Mouse (Mus musculus) spleen, postnatal 14 days (tissue): Measurements from ENCODE around the gene Fnip1.

Experiments
- DNase-seq, 2 experiments: peaks; one replicate each; pipeline ENCODE4 v3.0.0; 2021 to 2022; ENCODE audit warnings: low spot score in 2 of 2

Gene Fnip1

GRCm38 (mm10) chr11:54458168-54458567 lies 20.2 kb downstream of the Fnip1 start:
- DNase-seq, result no peak

GRCm38 (mm10) chr11:54464557-54465244 lies 26.7 kb downstream of the Fnip1 start:
- DNase-seq, result no peak

GRCm38 (mm10) chr11:54472231-54472630 lies 34.2 kb downstream of the Fnip1 start:
- DNase-seq, result no peak

- DNase-seq, result no peak
Measured at GRCm38 (mm10) chr11:54478414-54478813, 40.4 kb downstream of the Fnip1 start.

GRCm38 (mm10) chr11:54486041-54486440 lies 48.0 kb downstream of the Fnip1 start:
- DNase-seq, result no peak

GRCm38 (mm10) chr11:54491946-54492558 lies 54.1 kb downstream of the Fnip1 start:
- no peak for DNase-seq

- no peak for DNase-seq
Measured at GRCm38 (mm10) chr11:54492559-54492958, 54.6 kb downstream of the Fnip1 start.

- DNase-seq, result no peak
Measured at GRCm38 (mm10) chr11:54499838-54500237, 61.8 kb downstream of the Fnip1 start.

GRCm38 (mm10) chr11:54502546-54503245 lies 64.7 kb downstream of the Fnip1 start:
- DNase-seq, result no peak

- DNase-seq, result no peak
Measured at GRCm38 (mm10) chr11:54513584-54513983, 75.6 kb downstream of the Fnip1 start.

- no peak for DNase-seq
Measured at GRCm38 (mm10) chr11:54521927-54522528, 84.0 kb downstream of the Fnip1 start.

- peak; percentile 98 to 99 for DNase-seq
Measured at GRCm38 (mm10) chr11:54522529-54523430, 84.8 kb downstream of the Fnip1 start, which contains the start of gene Rapgef6. TSS of gene Rapgef6 (plus strand) at chr11:54522847.

GRCm38 (mm10) chr11:54523431-54524001 lies 85.5 kb downstream of the Fnip1 start:
- DNase-seq, result no peak

GRCm38 (mm10) chr11:54528002-54528401 lies 90.0 kb downstream of the Fnip1 start:
- no peak for DNase-seq

GRCm38 (mm10) chr11:54530391-54530790 lies 92.4 kb downstream of the Fnip1 start:
- no peak for DNase-seq

GRCm38 (mm10) chr11:54530916-54531315 lies 92.9 kb downstream of the Fnip1 start:
- no peak for DNase-seq

GRCm38 (mm10) chr11:54533834-54534233 lies 95.8 kb downstream of the Fnip1 start:
- DNase-seq, result no peak

GRCm38 (mm10) chr11:54534871-54535270 lies 96.9 kb downstream of the Fnip1 start:
- DNase-seq, result peak; percentile 69 to 78

GRCm38 (mm10) chr11:54539031-54539430 lies 101.0 kb downstream of the Fnip1 start:
- no peak for DNase-seq

GRCm38 (mm10) chr11:54539486-54539885 lies 101.5 kb downstream of the Fnip1 start:
- DNase-seq, result no peak

GRCm38 (mm10) chr11:54540328-54540727 lies 102.3 kb downstream of the Fnip1 start:
- DNase-seq, result no peak
